Mouse (Mus musculus): ENCODE data around the gene Theg. TPM values are rescaled to one million over a fixed set of nuclear protein-coding genes. Genes with fewer than 3 reads are reported as not detected.

Gene Theg
- polyA plus RNA-seq (2012; fragmentation: generic; extraction: Trizol), result under 1 TPM in 1 of 2 experiments, not detected in 1; 0.04 TPM

DNA sequence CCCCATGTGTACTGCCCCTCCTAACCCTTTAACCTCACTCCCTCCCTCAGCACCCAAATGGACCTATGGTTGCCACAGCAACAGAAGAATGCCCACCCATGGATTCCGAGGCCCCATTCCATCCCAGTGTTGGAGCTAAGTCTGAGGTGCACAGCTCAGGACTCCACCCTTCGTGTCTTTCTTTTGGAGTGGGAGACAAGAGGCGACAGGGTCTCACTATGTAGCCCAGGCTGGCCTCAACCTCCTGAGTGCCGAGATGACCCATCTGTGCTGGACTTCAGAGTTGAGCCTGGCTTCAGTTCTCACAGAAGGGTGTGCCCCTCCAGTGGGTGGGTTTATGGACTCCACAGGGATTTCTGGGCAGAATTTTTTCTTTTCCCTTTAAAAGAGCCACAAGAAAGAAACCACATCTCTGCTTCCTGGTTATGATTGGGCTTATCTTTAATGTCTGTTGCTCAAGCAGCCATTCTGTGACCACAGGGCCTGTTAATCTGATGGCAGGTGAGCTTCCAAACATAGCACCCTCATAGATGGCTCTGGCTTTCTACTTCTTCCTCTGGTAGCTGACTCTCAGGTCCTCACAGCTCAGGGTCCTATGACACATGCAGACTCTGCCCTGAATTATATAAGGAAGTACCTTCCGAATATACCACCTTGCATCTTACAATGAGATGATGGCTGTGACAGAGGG, at the start of gene Theg:
Theg (minus strand) TSS at position 271 of the 691 bp plus-strand sequence.

DNA sequence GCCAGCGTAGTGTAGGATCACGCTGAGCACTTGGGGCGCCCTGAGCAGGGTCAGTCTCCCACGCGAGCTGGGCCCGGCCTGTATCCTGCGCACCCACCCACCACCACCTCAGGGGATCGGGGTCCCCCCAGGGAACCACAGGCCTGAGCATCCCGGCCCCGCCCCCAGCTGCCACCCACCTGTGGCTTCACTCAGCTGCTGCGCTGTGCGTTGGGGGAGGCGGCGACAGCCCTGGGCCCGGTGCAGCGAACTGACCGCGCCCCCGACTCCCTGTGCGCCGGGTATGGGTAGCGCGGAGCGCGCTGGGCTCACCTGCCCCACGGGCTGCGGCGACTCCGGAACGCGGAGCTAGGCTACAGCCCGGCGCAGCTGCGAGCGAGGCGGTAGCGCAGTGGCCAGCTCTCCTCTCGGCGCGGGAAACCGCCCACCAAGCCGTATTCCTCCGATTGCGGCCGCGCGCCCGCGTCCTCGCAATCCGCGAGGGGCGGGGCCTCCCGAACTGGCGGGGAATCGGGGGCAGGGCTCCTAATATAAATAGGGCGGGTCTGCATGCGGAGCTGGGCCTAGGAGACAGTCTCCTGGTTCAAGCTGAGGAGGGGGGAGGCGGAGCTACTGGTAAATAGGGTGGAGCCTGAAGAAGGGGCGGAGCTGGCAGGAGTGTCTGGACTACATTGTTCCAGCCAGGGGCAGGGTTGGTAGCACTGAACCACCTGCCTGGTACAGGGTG, 26.6 kb upstream of the Theg start, which contains the start of gene C2cd4c:
C2cd4c (minus strand) TSS at position 448 of the 727 bp plus-strand sequence.

DNA sequence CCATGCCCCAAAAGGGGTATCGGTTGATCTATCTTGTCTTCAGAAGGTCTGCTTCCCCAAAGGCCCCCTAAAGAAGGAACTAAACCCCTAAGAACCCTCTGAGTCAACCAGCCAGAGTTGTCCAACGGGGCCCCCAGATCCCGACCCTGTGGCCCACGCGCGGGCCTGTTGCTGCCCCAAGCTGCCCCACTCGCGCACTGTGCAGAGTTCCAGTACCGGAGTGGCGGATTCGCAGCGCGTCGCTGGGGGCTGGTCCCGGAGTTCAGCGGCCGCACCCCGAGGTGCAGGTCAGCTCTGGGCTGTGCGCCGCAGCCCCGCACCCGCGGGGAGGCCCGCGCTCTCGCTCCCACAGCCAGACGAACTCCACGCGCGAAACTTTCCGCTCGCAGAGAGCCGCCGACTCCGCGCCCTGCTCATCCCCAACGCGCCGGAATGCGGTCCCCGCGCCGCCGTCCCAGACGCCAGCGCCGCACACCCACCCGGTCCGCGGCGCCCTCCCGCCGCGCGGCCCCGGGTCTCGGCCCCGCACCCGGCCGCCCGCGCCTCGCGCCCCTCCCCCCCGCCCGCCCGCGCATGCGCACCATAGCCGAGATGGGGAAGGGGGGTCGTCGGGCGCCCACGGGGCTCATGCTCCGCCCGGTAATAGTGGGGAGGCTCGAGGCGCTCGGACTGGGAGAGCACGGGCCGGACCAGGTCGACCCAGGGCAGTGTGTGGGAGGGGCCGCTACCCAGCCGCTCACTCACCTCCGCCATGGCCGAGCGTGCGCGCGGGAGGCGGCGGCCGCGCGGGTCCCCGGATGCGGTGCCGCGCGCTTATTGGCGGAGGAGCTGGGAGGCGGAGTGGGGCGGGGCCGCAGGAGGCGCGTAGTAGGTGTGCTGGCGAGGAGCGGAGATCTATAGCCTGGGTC, 32.5 kb downstream of the Theg start, which contains the start of gene Mier2:
Mier2 (minus strand) TSS at position 870 of the 908 bp plus-strand sequence.

DNA sequence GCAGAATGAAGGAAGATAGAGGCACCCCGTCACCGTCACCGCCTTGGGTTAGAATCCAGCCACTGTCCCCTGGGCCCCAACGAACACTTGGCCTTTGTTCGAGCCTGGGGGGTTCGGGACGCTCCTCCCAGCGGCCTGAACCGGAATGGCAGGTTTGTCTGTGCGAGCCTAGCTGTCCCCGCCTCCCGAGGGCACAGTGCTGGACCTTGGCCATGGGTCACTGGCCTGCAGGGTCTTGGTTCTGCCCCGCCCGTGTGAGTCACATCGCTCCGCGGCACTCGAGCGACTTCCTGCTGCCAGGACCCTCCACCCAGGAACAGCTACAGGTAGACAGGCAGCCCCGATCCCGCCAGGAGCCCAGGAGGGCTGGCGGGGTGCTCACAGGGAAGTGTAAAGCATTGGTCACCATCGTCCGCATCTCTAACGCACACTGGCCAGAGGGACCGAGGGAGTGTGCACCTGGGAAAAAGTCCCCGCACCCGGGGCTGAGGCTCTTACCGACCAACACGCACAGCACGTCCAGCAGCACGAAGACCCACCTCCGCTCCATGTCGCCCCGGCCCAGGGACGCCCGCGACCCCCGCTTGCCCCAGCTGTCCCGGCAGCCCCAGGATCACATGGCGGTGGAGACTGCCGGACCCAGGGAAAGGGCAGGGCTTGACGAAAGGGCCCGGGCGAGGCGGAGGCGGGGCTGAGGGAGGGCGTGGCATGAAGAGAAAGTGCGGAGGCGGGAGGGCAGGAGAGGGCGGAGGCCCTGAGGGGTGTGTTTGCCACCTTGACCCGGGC, 53.8 kb downstream of the Theg start, which contains the start of gene Plpp2:
Plpp2 (minus strand) TSS at position 671 of the 786 bp plus-strand sequence.

Other genes starting within 250 kb of the Theg start
- gene Vmn2r82, start 230.8 kb downstream of the Theg start, polyA plus RNA-seq (2012; fragmentation: generic; extraction: Trizol), result not detected
- gene Vmn2r83, start 118.6 kb downstream of the Theg start, polyA plus RNA-seq (2012; fragmentation: generic; extraction: Trizol), result not detected
- 100 to 1,000 TPM; 138 to 392 TPM for gene Plpp2, start 53.5 kb downstream of the Theg start, polyA plus RNA-seq (2012; fragmentation: generic; extraction: Trizol)
- 10 to 100 TPM; 13.3 to 35.6 TPM for gene Mier2, start 32.1 kb downstream of the Theg start, polyA plus RNA-seq (2012; fragmentation: generic; extraction: Trizol)
- under 1 TPM; 0.37 to 0.70 TPM for gene C2cd4c, start 26.7 kb upstream of the Theg start, polyA plus RNA-seq (2012; fragmentation: generic; extraction: Trizol)
- 1 to 10 TPM; 4.1 to 7.6 TPM for gene Shc2, start 50.6 kb upstream of the Theg start, polyA plus RNA-seq (2012; fragmentation: generic; extraction: Trizol)
- gene Odf3l2, start 58.4 kb upstream of the Theg start, polyA plus RNA-seq (2012; fragmentation: generic; extraction: Trizol), result under 1 TPM; 0.02 to 0.12 TPM
- gene Madcam1, start 77.2 kb upstream of the Theg start, polyA plus RNA-seq (2012; fragmentation: generic; extraction: Trizol), result under 1 TPM in 1 of 2 experiments, not detected in 1; 0.15 TPM
- gene Tpgs1, start 82.0 kb upstream of the Theg start, polyA plus RNA-seq (2012; fragmentation: generic; extraction: Trizol), result 100 to 1,000 TPM; 144 to 166 TPM
- gene Cdc34, start 94.9 kb upstream of the Theg start, polyA plus RNA-seq (2012; fragmentation: generic; extraction: Trizol), result 100 to 1,000 TPM in 1 of 2 experiments, 10 to 100 TPM in 1; 90.7 to 532 TPM
- 1 to 10 TPM in 1 of 2 experiments, under 1 TPM in 1; 0.26 to 1.4 TPM for gene Gzmm, start 101.7 kb upstream of the Theg start, polyA plus RNA-seq (2012; fragmentation: generic; extraction: Trizol)
- 1,000 to 10,000 TPM in 1 of 2 experiments, 100 to 1,000 TPM in 1; 956 to 1,508 TPM for gene Bsg, start 117.2 kb upstream of the Theg start, polyA plus RNA-seq (2012; fragmentation: generic; extraction: Trizol)
- 1 to 10 TPM; 2.8 to 4.9 TPM for gene Hcn2, start 129.3 kb upstream of the Theg start, polyA plus RNA-seq (2012; fragmentation: generic; extraction: Trizol)
- gene Polrmt, start 159.2 kb upstream of the Theg start, polyA plus RNA-seq (2012; fragmentation: generic; extraction: Trizol), result 10 to 100 TPM; 66.4 to 68.7 TPM
- gene Fgf22, start 167.7 kb upstream of the Theg start, polyA plus RNA-seq (2012; fragmentation: generic; extraction: Trizol), result under 1 TPM; 0.05 to 0.19 TPM
- gene Rnf126, start 179.6 kb upstream of the Theg start, polyA plus RNA-seq (2012; fragmentation: generic; extraction: Trizol), result 100 to 1,000 TPM in 1 of 2 experiments, 10 to 100 TPM in 1; 81.0 to 105 TPM
- gene Fstl3, start 189.9 kb upstream of the Theg start, polyA plus RNA-seq (2012; fragmentation: generic; extraction: Trizol), result 1 to 10 TPM; 4.7 to 6.0 TPM
- under 1 TPM; 0.07 to 0.27 TPM for gene Prss57, start 203.6 kb upstream of the Theg start, polyA plus RNA-seq (2012; fragmentation: generic; extraction: Trizol)
- gene Palm, start 206.2 kb upstream of the Theg start, polyA plus RNA-seq (2012; fragmentation: generic; extraction: Trizol), result 100 to 1,000 TPM in 1 of 2 experiments, 10 to 100 TPM in 1; 79.5 to 140 TPM
- gene Misp, start 233.7 kb upstream of the Theg start, polyA plus RNA-seq (2012; fragmentation: generic; extraction: Trizol), result under 1 TPM; 0.04 to 0.12 TPM